In the genomic region with DNA sequence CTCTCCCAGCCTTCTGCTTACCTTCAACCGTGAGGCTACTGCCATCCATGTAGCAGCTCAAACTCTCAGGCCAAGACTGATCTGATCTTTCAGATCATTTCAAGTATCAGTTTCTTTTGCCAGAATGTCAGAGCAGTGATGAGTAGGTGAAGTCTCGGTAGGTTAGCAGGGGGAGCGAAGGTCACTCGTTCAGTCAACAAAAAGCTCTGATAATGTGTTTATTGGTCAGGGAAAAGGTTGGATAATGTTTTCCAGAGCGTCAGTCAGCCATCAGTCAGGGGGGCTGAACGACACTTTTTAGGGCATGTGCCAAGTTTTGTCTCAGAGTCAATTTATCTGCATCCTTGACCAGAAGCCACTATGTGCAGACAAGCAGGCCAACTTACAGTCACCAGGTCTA, we compare ENCODE assay signal across 4 mouse cellular contexts. TPM values are rescaled to one million over a fixed set of nuclear protein-coding genes. Genes with fewer than 3 reads are reported as not detected.
"Had no signal": no experiment of that assay in that cellular context is flagged by ENCODE, and none has a peak within 500 bp of the region (broad histone marks: within the 10 kb centered on the region; RNA-seq: fewer than 3 reads in every experiment).

No protein-coding gene starts in this region.

RNA-seq across cellular contexts. Expression of a gene that starts 42.3 kb away (rescaled TPM):
- total RNA-seq: megakaryocyte progenitor cell, adult 5-6 weeks; megakaryocyte-erythroid progenitor cell, adult 5-6 weeks; monocyte, adult 5-6 weeks had no signal
- polyA plus RNA-seq: macrophage had no signal
